Mouse (Mus musculus) induced T-regulatory cell, adult 2 months (primary cell): ENCODE data around the gene Kbtbd13.

Source experiments
- DNase-seq: peaks from one replicate; pipeline ENCODE4 v3.0.0-alpha.2; 2012; ENCODE audit warnings: low read depth

Gene Kbtbd13

DNA sequence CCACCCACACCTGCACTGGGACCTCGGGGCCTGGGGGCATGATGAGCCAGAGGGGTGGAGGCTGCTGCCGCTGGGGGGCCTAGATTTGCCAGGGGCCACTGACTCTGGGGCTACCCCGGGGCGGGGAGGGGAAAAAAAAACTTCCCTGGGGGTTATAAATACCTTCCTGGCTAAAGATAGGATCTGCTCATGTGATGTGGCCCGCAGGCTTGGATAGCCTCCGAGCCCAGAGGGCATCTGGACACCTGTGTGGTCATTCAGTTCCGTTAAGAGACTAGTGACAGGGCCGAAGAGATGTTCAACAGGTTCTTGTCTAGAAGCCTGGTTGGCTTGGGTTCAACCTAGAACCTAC lies at the start of gene Kbtbd13:
Gene Kbtbd13, minus strand, starts transcription at position 40 of the 352 bp plus-strand sequence.
- no peak for DNase-seq

- peak; percentile 99 for DNase-seq
Measured at GRCm38 (mm10) chr9:65435671-65436301, 44.3 kb upstream of the Kbtbd13 start, which contains the start of gene Mtfmt. TSS of gene Mtfmt (plus strand) at chr9:65435782.

- DNase-seq: no peak
Measured at GRCm38 (mm10) chr9:65435211-65435610, 43.8 kb upstream of the Kbtbd13 start.

DNA sequence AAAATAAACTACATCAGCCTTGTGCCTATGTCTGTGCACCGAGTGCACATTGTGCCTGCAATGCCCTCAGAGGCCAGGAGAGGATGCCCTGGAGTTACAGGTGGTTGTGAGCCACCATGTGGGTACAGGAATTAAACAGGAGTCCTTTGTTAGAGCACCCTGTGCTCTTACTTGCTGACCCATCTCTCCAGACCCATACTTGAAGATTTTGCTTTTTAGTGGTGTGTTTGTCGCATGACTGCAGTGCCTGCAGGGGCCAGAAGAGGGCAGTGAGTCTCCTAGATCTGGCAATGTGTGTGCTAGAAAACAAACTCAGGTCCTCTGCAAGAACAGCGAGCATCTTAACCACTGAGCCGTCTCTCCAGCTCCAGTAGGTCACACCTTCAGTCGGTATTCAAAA lies 42.7 kb upstream of the Kbtbd13 start:
- DNase-seq: peak; percentile 82

GRCm38 (mm10) chr9:65432236-65432635 lies 40.8 kb upstream of the Kbtbd13 start:
- DNase-seq: peak; percentile 89

DNA sequence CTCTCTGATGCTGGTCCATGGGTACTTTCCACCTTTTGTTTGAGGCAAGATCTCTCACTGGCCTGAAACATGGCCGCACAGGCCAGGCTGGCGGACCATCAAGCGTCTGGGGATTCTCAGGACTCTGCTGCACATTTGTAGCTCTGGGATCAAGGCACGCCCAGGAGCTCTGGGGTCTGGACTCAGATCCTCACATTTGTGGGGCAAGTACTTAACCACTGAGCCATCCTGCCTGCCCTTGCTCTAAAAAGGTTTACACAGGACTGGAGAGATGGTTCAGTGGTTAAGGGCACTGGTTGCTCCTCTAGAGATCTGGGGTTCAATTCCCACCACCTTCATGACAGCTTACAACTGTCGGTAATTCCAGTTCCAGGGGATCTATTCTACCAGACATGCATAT lies 39.5 kb upstream of the Kbtbd13 start:
- no peak for DNase-seq

GRCm38 (mm10) chr9:65430401-65430800 lies 38.9 kb upstream of the Kbtbd13 start:
- no peak for DNase-seq

- DNase-seq: no peak
Measured at GRCm38 (mm10) chr9:65428003-65428402, 36.6 kb upstream of the Kbtbd13 start.

DNA sequence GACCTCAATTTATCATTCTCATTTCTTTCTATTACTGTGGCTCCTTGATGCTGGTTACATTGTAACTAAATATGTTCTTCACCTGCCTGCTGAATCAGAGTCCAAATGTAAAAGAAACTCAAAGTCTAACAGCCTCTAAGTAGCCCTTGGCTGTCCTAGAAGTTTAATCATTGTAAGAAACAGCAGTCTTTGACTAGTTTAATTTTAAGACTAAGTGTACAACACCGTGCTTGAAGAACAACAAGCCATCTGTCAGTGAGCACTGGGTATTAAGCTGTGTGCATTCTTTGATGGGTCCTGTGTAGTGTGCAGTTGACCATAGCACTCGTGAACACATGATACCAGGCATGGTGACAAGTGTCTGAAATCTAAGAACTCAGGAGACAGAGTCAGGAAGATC lies 36.1 kb upstream of the Kbtbd13 start:
- DNase-seq: no peak

- DNase-seq: no peak
Measured at GRCm38 (mm10) chr9:65424393-65424792, 32.9 kb upstream of the Kbtbd13 start.

- DNase-seq: no peak
Measured at GRCm38 (mm10) chr9:65422760-65423501, 31.5 kb upstream of the Kbtbd13 start, which contains the start of gene Slc51b. TSS of gene Slc51b (minus strand) at chr9:65422955.

DNA sequence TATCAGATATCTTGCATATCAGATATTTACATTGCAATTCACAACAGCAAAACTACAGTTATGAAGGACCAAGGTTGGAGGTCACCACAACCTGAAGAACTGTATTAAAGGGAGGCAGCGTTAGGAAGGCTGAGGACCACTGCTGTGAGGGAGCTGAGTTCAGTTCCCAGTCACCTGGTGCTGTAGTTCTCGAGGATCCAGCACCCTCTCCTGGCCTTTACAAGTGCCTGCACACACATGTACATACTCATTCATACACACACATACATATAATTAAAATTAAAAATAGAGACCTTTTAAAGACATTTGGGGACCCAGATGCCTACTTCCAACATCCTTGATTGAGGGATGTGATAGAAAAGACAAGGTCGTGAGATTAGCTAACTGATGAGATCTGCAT lies 28.2 kb upstream of the Kbtbd13 start:
- no peak for DNase-seq

GRCm38 (mm10) chr9:65417738-65418137 lies 26.3 kb upstream of the Kbtbd13 start:
- no peak for DNase-seq

GRCm38 (mm10) chr9:65411326-65411725 lies 19.9 kb upstream of the Kbtbd13 start:
- DNase-seq: no peak

- DNase-seq: no peak
Measured at GRCm38 (mm10) chr9:65410378-65410777, 18.9 kb upstream of the Kbtbd13 start.

GRCm38 (mm10) chr9:65408871-65409295 lies 17.4 kb upstream of the Kbtbd13 start:
- DNase-seq: no peak

DNA sequence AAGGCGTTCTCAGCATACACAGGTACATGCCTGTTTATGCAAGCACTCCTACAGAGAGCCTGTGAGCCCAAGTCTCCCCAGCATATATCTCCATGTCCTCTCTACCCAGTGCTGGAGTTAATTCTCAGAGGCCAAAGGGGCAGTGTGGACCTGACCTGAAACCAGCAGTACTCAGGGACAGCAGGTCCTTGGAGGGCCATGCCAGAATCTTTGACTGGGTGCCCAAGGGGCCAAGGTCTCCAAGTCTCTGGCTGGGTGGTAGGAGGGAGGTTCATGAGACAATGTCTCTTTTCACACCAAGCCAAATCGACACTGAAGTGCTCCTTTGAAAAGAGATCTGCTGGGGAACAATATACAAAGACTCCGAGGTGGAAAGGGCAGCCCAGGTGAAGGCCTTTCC lies 16.4 kb upstream of the Kbtbd13 start:
- DNase-seq: no peak

- DNase-seq: no peak
Measured at GRCm38 (mm10) chr9:65407327-65407726, 15.9 kb upstream of the Kbtbd13 start.

GRCm38 (mm10) chr9:65405184-65405449 lies 13.7 kb upstream of the Kbtbd13 start:
- no peak for DNase-seq

- DNase-seq: peak; percentile 31
Measured at GRCm38 (mm10) chr9:65404331-65405183, 13.1 kb upstream of the Kbtbd13 start.

DNA sequence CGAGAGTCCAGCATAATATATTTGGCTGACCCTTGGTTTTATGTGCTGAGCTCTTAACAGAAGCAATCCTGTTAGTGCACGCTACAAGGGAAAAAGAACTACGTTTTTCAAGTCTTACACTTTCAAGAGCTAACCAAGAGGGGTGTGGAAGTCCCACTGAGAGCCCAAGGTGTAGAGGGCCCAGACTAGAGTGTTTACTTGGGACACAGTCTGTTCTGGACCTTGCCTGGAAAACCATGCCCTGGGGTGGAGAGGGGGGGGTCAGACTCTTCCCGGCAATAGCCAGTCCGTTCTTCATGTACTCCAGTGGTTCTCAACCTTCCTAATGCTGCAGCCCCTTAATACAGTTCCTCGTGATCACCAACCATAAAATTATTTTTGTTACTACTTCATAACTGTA lies 8.5 kb upstream of the Kbtbd13 start:
- no peak for DNase-seq

- DNase-seq: peak; percentile 55
Measured at GRCm38 (mm10) chr9:65398279-65398678, 6.8 kb upstream of the Kbtbd13 start, which contains the start of gene Rasl12. TSS of gene Rasl12 (plus strand) at chr9:65398506.

- DNase-seq: no peak
Measured at GRCm38 (mm10) chr9:65394360-65394759, 2.9 kb upstream of the Kbtbd13 start.
